Mouse (Mus musculus): ENCODE results near the gene Cnksr3. TPM values are rescaled to one million over a fixed set of nuclear protein-coding genes. Genes with fewer than 3 reads are reported as not detected.

Cnksr3 gene
- polyA plus RNA-seq, 1 experiment: 35.9 TPM

- no peak overlapping the region for H3K4me3 ChIP-seq (replicated peaks; ENCODE audit: insufficient read depth, low read depth, low read length)
- 48% methylated on average over 7 of the region's 7 CpGs for WGBS
- TF ChIP-seq POLR2A (IDR thresholded peaks at IDR 0.05; ENCODE audit: borderline replicate concordance, insufficient read depth, low read length) (no peak), CTCF (IDR thresholded peaks at IDR 0.05; ENCODE audit: borderline replicate concordance, insufficient read depth, low read depth, low read length) (no peak; the same call in 1 of the 2 replicates)
Observed at GRCm38 (mm10) chr10:7124993-7125392, 87.0 kb downstream of the Cnksr3 start.

GRCm38 (mm10) chr10:7122294-7122693 lies 89.7 kb downstream of the Cnksr3 start:
- WGBS: 91% methylated on average over 4 of the region's 4 CpGs
- no peaks in the 10 kb centered on the region for H3K27me3 ChIP-seq (ENCODE audit: control insufficient read depth, insufficient read depth, low read length)
- peaks cover 27% of the 10 kb centered on the region for H3K4me1 ChIP-seq (ENCODE audit: control insufficient read depth, insufficient read depth, low read length)
- no peak overlapping the region for H3K4me3 ChIP-seq (replicated peaks; ENCODE audit: insufficient read depth, low read depth, low read length)
- TF ChIP-seq CTCF (IDR thresholded peaks at IDR 0.05; ENCODE audit: borderline replicate concordance, insufficient read depth, low read depth, low read length) (no peak), POLR2A (IDR thresholded peaks at IDR 0.05; ENCODE audit: borderline replicate concordance, insufficient read depth, low read length) (no peak)
- no peak for DNase-seq
- peak overlapping the region; percentile 40; the same call in 1 of the 2 replicates for H3K27ac ChIP-seq (ENCODE audit: insufficient read depth, low read length)

More at GRCm38 (mm10) chr10:7124993-7125392, 87.0 kb downstream of the Cnksr3 start:
- Histone ChIP-seq H3K4me1 (ENCODE audit: control insufficient read depth, insufficient read depth, low read length) (peaks cover 13% of the 10 kb centered on the region), H3K27me3 (ENCODE audit: control insufficient read depth, insufficient read depth, low read length) (no peaks in the 10 kb centered on the region), H3K27ac (ENCODE audit: insufficient read depth, low read length) (no peak overlapping the region)
- no peak for DNase-seq

GRCm38 (mm10) chr10:7120206-7120605 lies 91.8 kb downstream of the Cnksr3 start:
- TF ChIP-seq POLR2A (IDR thresholded peaks at IDR 0.05; ENCODE audit: borderline replicate concordance, insufficient read depth, low read length) (no peak), CTCF (IDR thresholded peaks at IDR 0.05; ENCODE audit: borderline replicate concordance, insufficient read depth, low read depth, low read length) (peak; percentile 32; the same call in 1 of the 2 replicates)
- 18% methylated on average over 13 of the region's 13 CpGs for WGBS
- H3K4me1 ChIP-seq (ENCODE audit: control insufficient read depth, insufficient read depth, low read length): peaks cover 27% of the 10 kb centered on the region
- no peaks in the 10 kb centered on the region for H3K27me3 ChIP-seq (ENCODE audit: control insufficient read depth, insufficient read depth, low read length)
- no peak overlapping the region for H3K4me3 ChIP-seq (replicated peaks; ENCODE audit: insufficient read depth, low read depth, low read length)
- DNase-seq: peak; percentile 73 to 79
- H3K27ac ChIP-seq (ENCODE audit: insufficient read depth, low read length): peak overlapping the region; percentile 54

GRCm38 (mm10) chr10:7118258-7119077 lies 93.6 kb downstream of the Cnksr3 start:
- Histone ChIP-seq H3K4me3 (replicated peaks; ENCODE audit: insufficient read depth, low read depth, low read length) (no peak overlapping the region), H3K4me1 (ENCODE audit: control insufficient read depth, insufficient read depth, low read length) (peaks cover 33% of the 10 kb centered on the region), H3K27ac (ENCODE audit: insufficient read depth, low read length) (peak overlapping the region; percentile 89), H3K27me3 (ENCODE audit: control insufficient read depth, insufficient read depth, low read length) (no peaks in the 10 kb centered on the region)
- peak; percentile 95 to 96 for DNase-seq
- TF ChIP-seq CTCF (IDR thresholded peaks at IDR 0.05; ENCODE audit: borderline replicate concordance, insufficient read depth, low read depth, low read length) (no peak), POLR2A (IDR thresholded peaks at IDR 0.05; ENCODE audit: borderline replicate concordance, insufficient read depth, low read length) (peak; percentile 24; the same call in 1 of the 2 replicates)
- WGBS: 17% methylated on average over 10 of the region's 10 CpGs

GRCm38 (mm10) chr10:7117785-7118184 lies 94.3 kb downstream of the Cnksr3 start:
- no peak for TF ChIP-seq CTCF (IDR thresholded peaks at IDR 0.05; ENCODE audit: borderline replicate concordance, insufficient read depth, low read depth, low read length)
- TF ChIP-seq POLR2A (IDR thresholded peaks at IDR 0.05; ENCODE audit: borderline replicate concordance, insufficient read depth, low read length): no peak
- H3K4me1 ChIP-seq (ENCODE audit: control insufficient read depth, insufficient read depth, low read length): peaks cover 36% of the 10 kb centered on the region
- 28% methylated on average over 7 of the region's 7 CpGs for WGBS
- peak overlapping the region; percentile 91 for H3K27ac ChIP-seq (ENCODE audit: insufficient read depth, low read length)
- no peak overlapping the region for H3K4me3 ChIP-seq (replicated peaks; ENCODE audit: insufficient read depth, low read depth, low read length)
- no peaks in the 10 kb centered on the region for H3K27me3 ChIP-seq (ENCODE audit: control insufficient read depth, insufficient read depth, low read length)
- DNase-seq: peak; percentile 56

- Histone ChIP-seq H3K4me3 (replicated peaks; ENCODE audit: insufficient read depth, low read depth, low read length) (no peak overlapping the region), H3K27me3 (ENCODE audit: control insufficient read depth, insufficient read depth, low read length) (no peaks in the 10 kb centered on the region), H3K4me1 (ENCODE audit: control insufficient read depth, insufficient read depth, low read length) (peaks cover 24% of the 10 kb centered on the region), H3K27ac (ENCODE audit: insufficient read depth, low read length) (peak overlapping the region; percentile 56)
- 87% methylated on average over 5 of the region's 5 CpGs for WGBS
- DNase-seq: peak in 1 of 2 experiments; percentile 12
- TF ChIP-seq POLR2A (IDR thresholded peaks at IDR 0.05; ENCODE audit: borderline replicate concordance, insufficient read depth, low read length) (no peak), CTCF (IDR thresholded peaks at IDR 0.05; ENCODE audit: borderline replicate concordance, insufficient read depth, low read depth, low read length) (no peak)
Observed at GRCm38 (mm10) chr10:7114796-7115195, 97.2 kb downstream of the Cnksr3 start.

- DNase-seq: peak; percentile 30 to 55
- peak overlapping the region; percentile 17 for H3K27ac ChIP-seq (ENCODE audit: insufficient read depth, low read length)
- 53% methylated on average over 4 of the region's 4 CpGs for WGBS
- no peak for TF ChIP-seq POLR2A (IDR thresholded peaks at IDR 0.05; ENCODE audit: borderline replicate concordance, insufficient read depth, low read length)
- TF ChIP-seq CTCF (IDR thresholded peaks at IDR 0.05; ENCODE audit: borderline replicate concordance, insufficient read depth, low read depth, low read length): no peak
- H3K4me3 ChIP-seq (replicated peaks; ENCODE audit: insufficient read depth, low read depth, low read length): no peak overlapping the region
- peaks cover 18% of the 10 kb centered on the region for H3K4me1 ChIP-seq (ENCODE audit: control insufficient read depth, insufficient read depth, low read length)
- no peaks in the 10 kb centered on the region for H3K27me3 ChIP-seq (ENCODE audit: control insufficient read depth, insufficient read depth, low read length)
Observed at GRCm38 (mm10) chr10:7113747-7114146, 98.3 kb downstream of the Cnksr3 start.

- peak in 1 of 2 experiments; percentile 11 for DNase-seq
- Histone ChIP-seq H3K27me3 (ENCODE audit: control insufficient read depth, insufficient read depth, low read length) (no peaks in the 10 kb centered on the region), H3K4me3 (replicated peaks; ENCODE audit: insufficient read depth, low read depth, low read length) (no peak overlapping the region), H3K27ac (ENCODE audit: insufficient read depth, low read length) (peak overlapping the region; percentile 17; the same call in 1 of the 2 replicates), H3K4me1 (ENCODE audit: control insufficient read depth, insufficient read depth, low read length) (peaks cover 16% of the 10 kb centered on the region)
- WGBS: 83% methylated on average over 1 of the region's 1 CpGs
- no peak for TF ChIP-seq CTCF (IDR thresholded peaks at IDR 0.05; ENCODE audit: borderline replicate concordance, insufficient read depth, low read depth, low read length)
- no peak for TF ChIP-seq POLR2A (IDR thresholded peaks at IDR 0.05; ENCODE audit: borderline replicate concordance, insufficient read depth, low read length)
Observed at GRCm38 (mm10) chr10:7113144-7113543, 98.9 kb downstream of the Cnksr3 start.
